Mouse (Mus musculus): Measurements from ENCODE around the gene Nyap2.

Gene Nyap2

GRCm38 (mm10) chr1:81076831-81077664, at the start of gene Nyap2:
Nyap2 (plus strand) TSS chr1:81076950.
- DNase-seq (ENCODE audit: low read depth) = no peak

- no peak for DNase-seq (ENCODE audit: low read depth)
Measured at GRCm38 (mm10) chr1:81042907-81043868, 33.6 kb upstream of the Nyap2 start.

DNA sequence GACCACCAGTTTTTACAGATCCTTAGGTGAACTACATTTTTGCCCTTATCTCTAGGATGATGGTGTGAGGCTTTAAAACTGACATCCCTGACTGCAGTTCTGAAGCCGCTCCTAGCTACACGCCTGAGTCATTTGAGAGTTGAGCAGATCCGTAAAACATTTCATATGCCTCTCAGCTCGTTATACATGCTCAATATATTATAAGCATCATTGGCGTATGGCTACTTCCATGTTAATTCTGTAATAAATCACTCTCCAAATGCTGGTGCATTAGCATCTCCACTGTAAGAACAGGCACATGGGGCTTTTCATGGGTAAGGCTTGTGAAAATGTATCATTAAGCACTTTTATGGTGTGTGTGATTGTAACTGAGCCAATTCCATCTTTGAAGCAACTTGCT, 18.4 kb upstream of the Nyap2 start:
- no peak for DNase-seq (ENCODE audit: low read depth)

DNA sequence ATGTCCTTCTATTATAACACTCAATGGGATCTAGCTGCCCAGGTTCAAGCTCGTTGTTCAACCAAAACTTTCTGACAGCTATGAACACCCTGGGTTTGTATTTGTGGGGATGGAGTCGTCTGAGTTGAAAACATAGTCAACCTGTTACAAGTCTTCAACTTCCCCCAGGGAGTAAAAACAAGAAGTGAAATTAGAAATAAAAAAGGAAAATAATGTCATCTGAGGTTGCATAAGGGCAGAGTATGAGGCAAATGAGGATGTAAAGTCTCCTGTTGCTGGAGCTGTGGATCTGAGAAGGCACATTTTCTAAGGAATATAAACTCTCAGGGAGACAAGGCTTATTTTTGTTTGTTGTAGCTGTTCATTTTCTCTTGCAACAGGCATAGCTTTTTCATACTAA, 17.9 kb upstream of the Nyap2 start:
- no peak for DNase-seq (ENCODE audit: low read depth)

GRCm38 (mm10) chr1:81062811-81063210, 13.9 kb upstream of the Nyap2 start:
- no peak for DNase-seq (ENCODE audit: low read depth)

- DNase-seq (ENCODE audit: low read depth) = no peak
Measured at GRCm38 (mm10) chr1:81076259-81076658, 491 bp upstream of the Nyap2 start.

- DNase-seq (ENCODE audit: low read depth) = no peak
Measured at GRCm38 (mm10) chr1:81077665-81078314, 1.0 kb downstream of the Nyap2 start.

DNA sequence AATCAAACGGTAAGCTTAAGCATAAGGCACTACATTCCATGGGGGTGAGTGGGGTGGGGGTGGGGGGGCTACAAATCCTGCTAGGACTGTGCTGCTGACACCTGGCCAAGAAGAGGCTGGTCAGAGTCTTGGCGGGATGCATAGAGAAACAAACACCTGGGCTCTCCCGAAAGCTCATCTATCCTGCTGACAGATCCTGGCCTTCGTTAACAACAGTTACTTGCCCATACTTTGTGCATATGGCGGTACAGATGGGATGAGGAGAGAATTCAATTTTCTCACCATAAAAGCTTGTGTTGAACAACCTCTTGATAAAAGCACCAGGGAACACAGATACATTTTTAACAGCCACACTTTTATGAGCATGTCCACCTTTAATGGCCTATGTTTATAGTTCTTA, 10.7 kb downstream of the Nyap2 start:
- no peak for DNase-seq (ENCODE audit: low read depth)

DNA sequence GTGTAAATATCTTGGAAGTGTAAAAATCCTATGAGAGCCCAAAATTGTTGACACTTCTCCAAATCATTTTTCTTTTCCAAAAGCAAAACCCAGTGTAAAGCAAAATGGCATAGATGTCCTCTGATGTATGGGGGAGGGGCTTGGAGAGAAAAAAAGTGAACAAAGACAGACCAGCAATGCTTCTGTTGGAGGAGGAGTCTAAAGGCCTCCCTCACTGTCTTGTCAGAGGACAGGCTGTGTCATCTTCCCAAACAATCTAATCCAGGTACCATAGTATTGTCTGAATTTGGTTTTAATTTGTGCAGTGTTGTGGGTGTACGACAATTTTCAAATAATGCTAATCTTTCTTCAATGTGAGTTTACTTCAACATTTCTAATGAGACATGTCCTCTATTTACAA, 13.7 kb downstream of the Nyap2 start:
- DNase-seq (ENCODE audit: low read depth) = no peak

GRCm38 (mm10) chr1:81090979-81091378, 14.2 kb downstream of the Nyap2 start:
- DNase-seq (ENCODE audit: low read depth) = no peak

DNA sequence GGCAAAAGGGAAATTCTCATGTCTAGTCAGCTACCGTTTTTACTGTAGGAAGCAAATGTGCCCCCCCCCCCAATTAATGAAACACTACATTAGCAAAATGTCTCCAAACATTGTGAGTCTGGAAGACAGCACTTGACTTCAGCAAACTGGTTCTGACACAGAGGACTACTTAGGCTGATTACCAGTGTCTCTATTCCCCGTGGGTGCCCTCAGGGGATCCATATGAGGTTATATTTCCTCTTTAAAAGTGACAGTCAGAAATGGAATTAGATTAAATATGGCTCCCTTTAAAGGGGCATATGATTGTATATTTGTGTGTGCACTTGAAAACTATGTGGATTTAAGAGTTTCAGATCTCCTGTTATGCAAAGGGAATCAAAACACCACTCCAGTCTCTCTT, 15.3 kb downstream of the Nyap2 start:
- DNase-seq (ENCODE audit: low read depth) = no peak

GRCm38 (mm10) chr1:81092886-81093285, 16.1 kb downstream of the Nyap2 start:
- DNase-seq (ENCODE audit: low read depth) = no peak

DNA sequence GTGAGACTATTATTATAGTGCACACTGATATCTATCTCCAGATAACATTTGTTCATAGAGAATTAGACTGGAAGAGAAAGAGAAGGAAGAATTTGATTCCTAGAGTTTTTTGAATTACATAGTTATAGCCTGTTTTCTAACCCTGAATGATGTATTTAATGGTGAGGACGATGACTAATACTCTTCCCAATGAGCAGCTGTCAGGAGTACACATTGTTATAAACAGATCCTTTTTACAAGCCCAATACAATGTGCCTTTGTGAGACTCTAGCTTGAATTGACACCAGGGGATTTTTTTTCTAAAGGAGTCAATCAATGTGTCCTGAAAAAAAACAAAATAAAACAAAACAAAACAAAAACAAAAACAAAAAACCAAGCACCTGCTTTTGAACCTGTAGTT, 22.2 kb downstream of the Nyap2 start:
- DNase-seq (ENCODE audit: low read depth) = no peak

GRCm38 (mm10) chr1:81101749-81102148, 25.0 kb downstream of the Nyap2 start:
- DNase-seq (ENCODE audit: low read depth) = no peak

DNA sequence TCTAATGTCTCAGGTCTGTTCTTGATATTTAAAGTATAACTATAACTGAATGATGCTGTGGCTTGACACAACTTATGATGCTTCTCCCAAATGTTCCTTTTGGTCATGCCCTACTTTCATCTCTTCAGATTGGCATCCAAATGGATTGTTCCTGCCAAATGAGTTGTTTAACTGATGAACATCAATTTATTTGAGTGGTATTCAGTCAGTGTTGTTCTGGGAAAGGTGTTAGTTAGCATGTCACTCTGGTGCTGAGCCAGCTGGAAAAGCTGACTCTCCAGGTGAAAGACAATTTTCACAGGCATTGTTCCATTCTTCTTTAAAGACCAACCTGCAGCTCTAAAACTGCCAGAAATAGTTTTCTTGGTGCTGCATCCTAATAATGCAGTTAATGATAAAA, 43.0 kb downstream of the Nyap2 start:
- DNase-seq (ENCODE audit: low read depth) = no peak

- DNase-seq (ENCODE audit: low read depth) = no peak
Measured at GRCm38 (mm10) chr1:81132007-81132712, 55.4 kb downstream of the Nyap2 start.

GRCm38 (mm10) chr1:81143855-81144254, 67.1 kb downstream of the Nyap2 start:
- DNase-seq (ENCODE audit: low read depth) = no peak

DNA sequence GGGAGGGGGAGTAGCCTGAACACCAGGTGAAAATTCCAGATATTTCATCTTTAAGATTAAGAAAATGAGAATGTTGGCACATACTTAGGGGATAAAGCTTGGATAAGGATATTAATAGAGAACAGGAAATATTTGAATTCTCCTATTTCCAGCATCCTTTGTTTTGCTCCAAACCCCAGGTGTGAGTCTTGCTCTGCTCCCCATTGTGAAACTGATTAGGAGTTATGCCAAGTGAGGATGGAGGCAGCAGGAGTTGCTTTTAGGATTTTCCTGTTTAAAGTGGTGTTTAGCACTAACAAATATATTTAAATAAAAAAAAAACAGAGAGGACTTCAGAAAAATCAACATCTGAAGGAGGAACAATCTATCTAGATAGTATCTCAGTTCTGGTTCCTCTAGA, 68.8 kb downstream of the Nyap2 start:
- DNase-seq (ENCODE audit: low read depth) = no peak

DNA sequence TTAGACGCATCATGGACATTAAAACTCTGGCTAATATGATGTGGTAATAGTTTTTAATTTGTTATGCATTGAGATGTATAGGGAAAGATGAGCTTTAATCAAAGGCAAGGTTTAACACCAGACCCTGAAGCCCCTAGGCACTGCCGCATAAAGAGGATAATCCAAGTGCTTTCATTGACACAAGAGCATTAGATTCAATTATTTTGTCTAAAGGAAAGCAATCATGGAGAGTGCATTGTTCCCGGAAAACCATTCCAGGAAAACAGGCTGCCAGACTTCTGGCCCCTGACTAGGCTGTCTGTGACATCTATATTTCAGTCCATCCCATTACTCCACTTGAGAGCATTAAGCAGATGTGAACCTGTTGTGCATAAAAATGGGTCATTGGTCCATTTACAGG, 92.5 kb downstream of the Nyap2 start:
- no peak for DNase-seq (ENCODE audit: low read depth)

GRCm38 (mm10) chr1:81172703-81173102, 96.0 kb downstream of the Nyap2 start:
- DNase-seq (ENCODE audit: low read depth) = no peak

GRCm38 (mm10) chr1:81173303-81173702, 96.6 kb downstream of the Nyap2 start:
- no peak for DNase-seq (ENCODE audit: low read depth)

- DNase-seq (ENCODE audit: low read depth) = no peak
Measured at GRCm38 (mm10) chr1:81179725-81180124, 103.0 kb downstream of the Nyap2 start.

Data from c-Kit-positive CD71-negative TER-119-negative erythroid progenitor cells, embryonic 14.5 days (primary cell).